Mouse (Mus musculus) cerebellum, adult 11 months (tissue): Measurements from ENCODE around the gene Asb7.

ENCODE experiments used
- DNase-seq: peaks from one replicate; pipeline ENCODE4 v3.0.0; 2022

Asb7 gene

DNA sequence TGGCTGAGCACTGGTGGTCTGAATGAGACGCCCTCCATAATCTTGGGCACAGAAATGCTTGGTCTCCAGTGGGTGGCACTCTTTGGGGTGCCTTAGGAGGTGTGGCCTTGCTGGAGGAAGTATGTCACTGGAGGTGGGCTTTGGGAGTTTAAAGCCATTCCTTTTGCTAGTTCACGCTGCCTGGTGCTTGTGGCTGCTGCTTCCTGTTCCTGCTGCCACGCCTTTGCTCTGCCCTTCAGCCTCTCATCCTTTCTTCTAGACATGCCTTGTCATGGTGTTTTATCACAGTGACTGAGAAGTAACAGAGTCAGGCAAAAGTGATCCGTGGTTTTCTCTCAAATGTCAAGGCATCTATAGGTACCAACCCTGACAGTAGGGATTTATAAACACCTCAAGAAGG is 37.2 kb downstream of the Asb7 start:
- no peak for DNase-seq

DNA sequence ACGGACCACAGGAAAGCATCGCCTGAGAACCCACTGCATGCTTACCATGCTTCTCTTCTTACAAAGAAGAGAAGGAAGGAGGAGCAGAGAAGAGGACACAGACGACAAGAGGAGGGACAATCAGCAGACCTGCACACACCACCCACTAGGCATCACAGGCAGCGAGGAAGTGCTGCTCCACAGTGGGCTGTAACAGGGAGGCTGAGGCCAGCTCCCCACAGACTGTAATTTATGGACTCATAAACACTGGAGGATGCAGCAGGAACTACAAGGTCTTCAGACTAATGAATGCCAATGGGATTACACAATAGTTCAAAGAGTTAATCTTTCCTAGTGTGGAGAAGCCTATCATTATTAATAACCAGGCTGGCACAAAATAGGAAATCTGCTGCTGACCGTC is 38.5 kb downstream of the Asb7 start:
- DNase-seq: no peak

DNA sequence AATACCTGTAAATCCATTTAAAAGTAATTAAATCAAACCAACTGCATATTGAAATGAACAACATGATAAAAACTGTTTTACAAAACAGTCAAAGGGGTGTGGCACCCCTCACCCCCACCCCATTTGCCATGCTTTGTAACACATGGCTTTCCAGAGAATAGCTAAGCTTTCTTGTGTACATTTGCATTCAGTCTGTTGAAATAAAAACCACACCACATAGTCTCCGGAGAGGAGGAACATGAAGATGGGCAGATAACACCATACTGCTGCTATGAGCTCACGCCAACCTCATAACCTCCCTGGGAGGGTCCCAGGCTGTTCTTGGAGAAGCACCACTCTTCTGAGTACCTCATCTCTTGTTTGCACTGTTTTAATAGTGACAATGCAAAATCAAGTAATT is 40.2 kb downstream of the Asb7 start:
- DNase-seq: no peak

DNA sequence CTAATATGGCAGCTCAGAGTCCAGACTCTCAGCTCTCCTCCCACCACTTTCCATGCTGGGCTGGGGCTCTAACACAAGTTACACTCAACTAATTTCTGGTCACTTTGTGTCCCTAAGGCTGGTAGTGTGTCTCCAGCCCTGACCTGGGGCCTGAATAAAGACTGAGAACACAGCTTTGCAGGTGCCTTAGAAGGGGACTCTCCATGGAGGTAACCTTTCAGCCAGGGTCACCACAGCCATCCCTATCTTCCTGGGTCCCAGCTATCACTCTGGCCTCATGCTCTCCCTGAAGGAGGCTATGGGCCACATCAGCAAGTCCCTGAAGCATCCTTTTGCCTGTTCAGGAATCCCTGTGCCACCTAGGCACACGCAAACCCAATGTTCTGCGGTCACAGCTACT is 43.7 kb downstream of the Asb7 start:
- DNase-seq: no peak

DNA sequence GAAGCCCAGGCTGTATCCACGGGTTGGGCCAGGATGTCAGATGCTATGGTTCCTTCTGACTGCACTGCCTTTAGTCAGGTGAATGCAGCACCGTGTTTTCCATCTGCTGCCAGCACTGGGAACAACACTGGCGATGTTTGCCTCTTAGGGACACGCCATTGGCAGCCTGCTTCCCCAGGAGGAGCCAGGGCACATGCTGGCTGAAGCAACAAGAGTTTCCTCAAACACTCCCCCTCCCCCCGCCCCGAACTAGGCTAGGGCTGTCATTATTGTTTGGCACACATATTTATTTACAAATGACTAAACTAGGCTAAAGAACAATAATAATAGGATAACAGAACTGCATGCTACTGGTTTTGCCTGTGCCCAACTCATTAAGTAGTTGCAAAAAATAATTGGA is 56.0 kb downstream of the Asb7 start:
- DNase-seq: no peak

DNA sequence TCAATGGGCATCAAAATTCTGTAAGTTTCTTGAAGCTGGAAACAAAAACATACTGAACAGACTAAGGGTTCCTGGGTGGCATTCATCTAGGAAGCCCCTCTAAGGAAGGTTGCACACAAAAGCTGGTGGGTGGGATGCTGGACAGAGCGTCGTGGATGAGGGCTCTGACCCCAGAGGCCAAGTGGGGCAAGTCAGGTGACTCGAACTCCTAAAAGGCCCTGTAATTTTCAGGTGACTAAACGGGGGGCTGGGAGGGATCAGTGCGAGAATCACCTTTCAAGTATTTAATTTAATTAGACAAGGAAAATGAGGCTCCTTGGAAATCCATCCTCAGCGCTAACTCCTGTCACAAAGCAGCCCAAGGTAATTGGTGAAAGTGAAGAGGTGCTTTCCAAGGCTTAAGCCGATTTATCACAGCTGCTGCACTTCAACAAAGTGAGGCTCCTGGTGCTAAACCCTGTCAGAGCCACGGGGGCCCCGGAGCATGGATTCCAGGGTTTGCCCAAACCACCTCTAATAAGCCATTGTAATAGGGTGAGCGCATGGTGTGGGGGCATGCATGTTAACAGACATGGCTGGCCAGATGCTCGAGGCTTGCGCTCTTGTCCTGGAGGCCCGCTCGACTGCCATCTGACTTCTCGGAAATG is 59.1 kb downstream of the Asb7 start:
- DNase-seq: no peak

DNA sequence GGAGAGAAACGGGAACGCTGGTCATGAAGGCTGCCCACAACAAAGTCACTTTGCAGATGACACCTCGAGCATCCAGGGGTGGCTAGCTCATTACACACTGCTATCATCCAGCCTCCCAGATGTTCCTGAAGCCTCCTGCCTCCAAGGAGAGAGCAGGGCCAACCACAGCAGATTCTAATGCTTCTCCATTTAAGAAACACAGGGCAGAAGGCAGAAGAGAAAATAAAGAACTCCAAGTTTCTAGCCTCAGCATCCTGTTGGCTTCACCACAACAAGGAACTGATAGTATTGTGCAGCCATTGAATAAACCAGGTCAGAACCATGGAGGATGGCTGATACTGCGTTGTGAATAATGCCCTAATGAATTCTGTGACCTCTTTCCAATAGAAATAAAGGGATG is 60.0 kb downstream of the Asb7 start:
- no peak for DNase-seq

DNA sequence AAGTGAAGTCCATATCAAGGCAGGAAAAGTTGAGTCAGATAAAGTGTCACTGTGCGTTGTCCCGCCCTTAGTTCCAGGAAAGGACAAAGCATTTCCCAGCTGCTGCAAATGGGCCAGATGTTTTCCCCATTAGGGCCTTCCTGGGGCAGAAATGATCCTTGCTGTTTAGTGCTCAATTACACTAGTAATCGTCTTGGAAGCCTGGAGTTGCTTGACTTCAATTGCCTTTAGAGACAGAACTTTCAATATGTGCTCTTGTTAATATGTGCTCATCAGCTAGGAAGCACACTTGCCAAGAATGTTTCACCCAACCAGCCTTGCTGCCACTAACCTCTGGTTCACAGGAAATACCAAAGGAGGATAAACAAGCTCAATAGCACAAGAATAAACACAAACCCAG is 66.0 kb downstream of the Asb7 start:
- no peak for DNase-seq

DNA sequence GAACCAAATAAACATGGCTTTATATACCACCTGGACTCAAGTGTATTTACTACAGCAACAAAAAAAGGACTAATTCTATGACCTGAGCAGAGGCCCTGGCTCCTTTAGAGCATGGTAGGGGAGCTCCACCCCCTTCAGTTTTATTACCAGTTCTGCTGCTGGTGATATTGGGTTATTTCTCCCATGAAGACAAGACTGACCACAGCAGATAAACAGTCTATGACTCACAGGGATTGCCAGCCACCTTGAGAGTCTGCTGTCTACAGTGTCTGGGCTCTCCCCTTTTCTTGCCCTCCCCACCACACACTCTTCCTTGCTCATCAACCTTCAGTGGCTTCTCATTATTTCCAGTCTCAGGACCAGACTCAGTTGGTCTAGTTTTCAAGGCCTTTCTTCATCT is 87.5 kb downstream of the Asb7 start:
- DNase-seq: no peak

DNA sequence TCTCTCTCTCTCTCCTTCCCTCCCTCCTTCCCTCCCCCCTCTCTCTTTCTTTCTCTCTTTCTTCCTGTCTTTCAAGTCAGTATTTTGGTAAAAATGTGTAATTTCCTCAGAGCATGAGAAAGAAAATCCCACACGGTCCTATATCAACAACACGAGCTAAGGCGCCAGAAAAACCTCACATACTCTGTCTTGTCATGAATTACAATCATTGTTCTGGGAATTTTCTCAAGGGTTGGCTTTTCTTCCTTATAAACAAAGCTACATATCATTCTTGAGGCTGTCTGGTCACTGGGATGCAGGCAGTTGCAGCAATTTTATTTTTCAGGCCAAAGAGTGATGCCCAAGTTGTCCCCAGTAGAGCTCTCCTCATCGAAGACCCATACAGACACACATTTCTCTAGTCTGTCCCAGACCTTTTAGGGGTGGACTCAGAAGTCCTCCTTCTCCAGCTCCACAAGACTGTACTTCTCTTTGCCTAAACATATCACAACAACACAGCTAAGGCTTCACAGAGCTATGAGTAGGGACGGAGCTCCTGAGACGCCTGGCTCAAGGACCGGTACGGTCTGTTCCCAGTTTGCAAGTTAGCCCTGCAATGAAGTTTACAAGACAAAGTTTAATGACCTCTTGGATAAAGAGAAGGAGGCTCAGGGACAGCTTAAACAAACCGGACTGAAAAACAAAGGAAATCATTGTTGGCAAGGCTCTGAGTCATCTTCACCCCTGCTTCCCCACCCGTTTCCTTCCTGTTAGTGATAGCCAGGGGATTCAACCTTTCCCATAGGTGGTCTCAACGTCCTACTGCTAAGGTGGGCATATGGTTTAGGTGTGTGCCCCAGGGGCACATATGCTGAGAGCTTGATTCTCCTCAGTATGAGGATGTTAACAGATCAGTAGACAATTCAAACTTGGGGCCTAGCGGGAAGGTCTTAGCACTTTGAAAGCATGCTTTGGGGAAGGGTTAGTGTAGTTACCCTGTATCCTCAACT is 88.5 kb downstream of the Asb7 start:
- no peak for DNase-seq

DNA sequence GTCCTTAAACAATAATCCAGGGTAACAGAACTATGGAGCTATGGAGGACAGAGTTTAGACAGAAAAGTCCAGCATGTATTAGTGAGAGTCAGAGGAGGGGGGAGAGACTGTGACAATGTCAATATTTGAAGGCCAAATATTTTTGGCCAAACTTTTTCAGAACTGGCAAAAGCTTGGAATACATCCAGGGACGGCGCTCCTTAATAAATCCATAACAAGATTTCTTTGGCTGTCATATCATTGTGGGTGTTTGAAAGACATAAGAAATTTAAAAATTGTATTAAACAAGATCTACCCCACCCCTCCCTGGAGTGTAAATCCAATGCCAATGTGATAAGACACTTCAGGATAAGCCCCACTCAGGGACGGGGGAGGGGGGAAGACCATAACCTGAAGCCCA is 89.3 kb downstream of the Asb7 start:
- no peak for DNase-seq

DNA sequence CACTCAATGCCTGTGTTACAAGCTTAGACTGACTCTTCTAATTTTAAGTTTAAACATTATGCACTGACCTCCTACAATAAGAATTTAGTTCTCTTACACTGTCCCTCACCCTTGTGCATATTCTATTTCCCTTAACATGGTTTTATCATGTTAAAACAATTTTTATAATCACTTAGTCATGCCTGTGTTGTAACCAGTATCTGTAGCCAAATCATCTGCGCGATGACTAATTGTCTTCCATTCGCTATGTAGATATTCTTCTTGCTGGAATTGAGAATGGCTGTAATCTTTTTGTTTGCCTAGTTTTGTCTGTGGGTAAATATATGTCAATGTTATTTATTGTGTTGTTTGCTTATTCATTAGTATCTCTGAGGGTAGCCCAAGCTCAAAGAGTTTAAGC is 91.5 kb downstream of the Asb7 start:
- no peak for DNase-seq
